Mouse (Mus musculus) liver, postnatal 0 days (tissue): ENCODE data around the gene Slco3a1.

Experiments used
- CTCF ChIP-seq: sonication (generic); IDR thresholded peaks from 2 replicates; pipeline ENCODE4 v1.5.1; 2016; ENCODE audit warnings: antibody characterized with exemption, low read depth
- EP300 ChIP-seq: IDR thresholded peaks from 2 replicates; pipeline ENCODE4 v1.6.1; 2016; ENCODE audit warnings: antibody characterized with exemption, low read depth, mild to moderate bottlenecking

DNA sequence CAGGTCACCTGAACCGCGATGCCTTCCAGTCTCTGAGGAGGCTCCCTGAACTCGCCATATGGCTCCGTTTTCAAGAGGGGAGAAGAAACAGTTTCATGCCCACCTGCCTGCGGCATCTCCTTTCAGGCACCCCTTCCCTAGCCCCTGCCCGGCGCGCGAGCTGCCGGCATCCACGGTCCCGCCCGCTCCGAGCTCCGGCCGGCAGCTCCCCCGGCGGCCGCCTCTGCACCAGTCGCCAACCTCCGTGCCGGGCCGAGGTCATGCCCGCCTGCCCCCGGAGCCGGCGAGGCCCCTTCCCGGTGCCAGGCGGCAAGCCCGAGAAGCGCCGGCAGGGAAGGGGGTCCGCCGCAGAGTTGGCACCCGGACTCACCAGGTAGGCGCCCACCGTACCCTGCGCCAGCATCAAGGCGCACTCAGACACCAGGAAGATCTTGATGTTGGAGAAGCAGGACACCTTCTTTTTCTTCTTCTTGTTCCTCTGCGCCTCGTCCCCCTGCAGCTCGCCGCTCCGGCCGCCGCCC lies 479 bp downstream of the Slco3a1 start:
- TF ChIP-seq CTCF (0 out of 2 replicates have a peak, but pooled peaks have one; percentile 4), EP300 (no peak)
